Mouse (Mus musculus): Measurements from ENCODE around the gene Elavl1. TPM values are rescaled to one million over a fixed set of nuclear protein-coding genes. Genes with fewer than 3 reads are reported as not detected.
"Not testable (repeated sequence)": the region's sequence is repeated elsewhere in the genome, so short reads cannot be mapped to it uniquely, and the experiment has no call there.

Gene Elavl1
- polyA plus RNA-seq, 1 experiment from 2014 or later: 231 TPM

GRCm38 (mm10) chr8:4353741-4354140, 28.5 kb upstream of the Elavl1 start:
- Histone ChIP-seq H3K9ac (replicated peaks; ENCODE audit: low read length) (no peak overlapping the region), H3K4me1 (ENCODE audit: insufficient read depth, low read length) (no peaks in the 10 kb centered on the region), H3K9me3 (ENCODE audit: low read length) (no peaks in the 10 kb centered on the region), H3K36me3 (ENCODE audit: insufficient read depth, low read length) (no peaks in the 10 kb centered on the region), H3K4me3 (ENCODE audit: low read length) (no peak overlapping the region), H3K4me2 (replicated peaks; ENCODE audit: low read depth, low read length) (no peak overlapping the region), H3K27ac (ENCODE audit: low read length) (no peak overlapping the region), H3K27me3 (ENCODE audit: insufficient read depth, low read length) (no peaks in the 10 kb centered on the region)
- whole genome bisulfite sequencing: 76% methylated on average over 4 of the region's 4 CpGs
- ATAC-seq (ENCODE audit: low FRiP score, low TSS enrichment): no peak

- WGBS: 98% methylated on average over 6 of the region's 6 CpGs
- H3K27ac ChIP-seq (ENCODE audit: low read length); H3K4me2 ChIP-seq (replicated peaks; ENCODE audit: low read depth, low read length); H3K36me3 ChIP-seq (ENCODE audit: insufficient read depth, low read length); H3K4me3 ChIP-seq (ENCODE audit: low read length); H3K27me3 ChIP-seq (ENCODE audit: insufficient read depth, low read length); ATAC-seq (ENCODE audit: low FRiP score, low TSS enrichment); H3K4me1 ChIP-seq (ENCODE audit: insufficient read depth, low read length); H3K9me3 ChIP-seq (ENCODE audit: low read length); H3K9ac ChIP-seq (replicated peaks; ENCODE audit: low read length): not testable (repeated sequence)
These were observed 27.3 kb upstream of the Elavl1 start for GRCm38 (mm10) chr8:4352562-4352961.

GRCm38 (mm10) chr8:4350618-4351017, 25.4 kb upstream of the Elavl1 start:
- H3K27ac ChIP-seq (ENCODE audit: low read length): no peak overlapping the region
- 83% methylated on average over 3 of the region's 3 CpGs for WGBS
- no peak overlapping the region for H3K9ac ChIP-seq (replicated peaks; ENCODE audit: low read length)
- H3K9me3 ChIP-seq (ENCODE audit: low read length): no peaks in the 10 kb centered on the region
- no peaks in the 10 kb centered on the region for H3K27me3 ChIP-seq (ENCODE audit: insufficient read depth, low read length)
- no peaks in the 10 kb centered on the region for H3K36me3 ChIP-seq (ENCODE audit: insufficient read depth, low read length)
- H3K4me3 ChIP-seq (ENCODE audit: low read length): no peak overlapping the region
- 0 out of 2 replicates have a peak, but pooled peaks cover 3% of the 10 kb centered on the region for H3K4me1 ChIP-seq (ENCODE audit: insufficient read depth, low read length)
- ATAC-seq (ENCODE audit: low FRiP score, low TSS enrichment): no peak
- no peak overlapping the region for H3K4me2 ChIP-seq (replicated peaks; ENCODE audit: low read depth, low read length)

GRCm38 (mm10) chr8:4349335-4349734, 24.1 kb upstream of the Elavl1 start:
- 0 out of 2 replicates have a peak, but pooled peaks cover 3% of the 10 kb centered on the region for H3K4me1 ChIP-seq (ENCODE audit: insufficient read depth, low read length)
- no peak overlapping the region for H3K9ac ChIP-seq (replicated peaks; ENCODE audit: low read length)
- ATAC-seq (ENCODE audit: low FRiP score, low TSS enrichment): no peak
- H3K4me3 ChIP-seq (ENCODE audit: low read length): no peak overlapping the region
- H3K36me3 ChIP-seq (ENCODE audit: insufficient read depth, low read length): no peaks in the 10 kb centered on the region
- no peaks in the 10 kb centered on the region for H3K9me3 ChIP-seq (ENCODE audit: low read length)
- WGBS: 52% methylated on average over 1 of the region's 1 CpGs
- H3K27ac ChIP-seq (ENCODE audit: low read length): no peak overlapping the region
- no peak overlapping the region for H3K4me2 ChIP-seq (replicated peaks; ENCODE audit: low read depth, low read length)
- H3K27me3 ChIP-seq (ENCODE audit: insufficient read depth, low read length): no peaks in the 10 kb centered on the region

- Histone ChIP-seq H3K9ac (replicated peaks; ENCODE audit: low read length) (no peak overlapping the region), H3K4me2 (replicated peaks; ENCODE audit: low read depth, low read length) (peak overlapping the region; percentile 40)
These were observed 23.1 kb upstream of the Elavl1 start for GRCm38 (mm10) chr8:4348275-4348674.

GRCm38 (mm10) chr8:4347661-4348060, 22.4 kb upstream of the Elavl1 start:
- no peaks in the 10 kb centered on the region for H3K27me3 ChIP-seq (ENCODE audit: insufficient read depth, low read length)
- H3K4me1 ChIP-seq (ENCODE audit: insufficient read depth, low read length): 0 out of 2 replicates have a peak, but pooled peaks cover 3% of the 10 kb centered on the region
- peak overlapping the region; percentile 40 for H3K4me2 ChIP-seq (replicated peaks; ENCODE audit: low read depth, low read length)
- ATAC-seq (ENCODE audit: low FRiP score, low TSS enrichment): peak; percentile 55; the same call in 1 of the 2 replicates
- H3K9ac ChIP-seq (replicated peaks; ENCODE audit: low read length): no peak overlapping the region
- no peaks in the 10 kb centered on the region for H3K9me3 ChIP-seq (ENCODE audit: low read length)
- 49% methylated on average over 7 of the region's 7 CpGs for WGBS
- H3K27ac ChIP-seq (ENCODE audit: low read length): no peak overlapping the region
- H3K36me3 ChIP-seq (ENCODE audit: insufficient read depth, low read length): no peaks in the 10 kb centered on the region
- H3K4me3 ChIP-seq (ENCODE audit: low read length): no peak overlapping the region

More at GRCm38 (mm10) chr8:4348275-4348674, 23.1 kb upstream of the Elavl1 start:
- no peaks in the 10 kb centered on the region for H3K27me3 ChIP-seq (ENCODE audit: insufficient read depth, low read length)
- no peaks in the 10 kb centered on the region for H3K36me3 ChIP-seq (ENCODE audit: insufficient read depth, low read length)
- H3K9me3 ChIP-seq (ENCODE audit: low read length): no peaks in the 10 kb centered on the region
- WGBS: 33% methylated on average over 12 of the region's 12 CpGs
- no peak for ATAC-seq (ENCODE audit: low FRiP score, low TSS enrichment)
- no peak overlapping the region for H3K4me3 ChIP-seq (ENCODE audit: low read length)
- no peak overlapping the region for H3K27ac ChIP-seq (ENCODE audit: low read length)
- 0 out of 2 replicates have a peak, but pooled peaks cover 3% of the 10 kb centered on the region for H3K4me1 ChIP-seq (ENCODE audit: insufficient read depth, low read length)

GRCm38 (mm10) chr8:4340207-4340606, 15.0 kb upstream of the Elavl1 start:
- H3K36me3 ChIP-seq (ENCODE audit: insufficient read depth, low read length): peaks cover 24% of the 10 kb centered on the region
- H3K4me1 ChIP-seq (ENCODE audit: insufficient read depth, low read length): no peaks in the 10 kb centered on the region
- H3K9ac ChIP-seq (replicated peaks; ENCODE audit: low read length): no peak overlapping the region
- no peaks in the 10 kb centered on the region for H3K27me3 ChIP-seq (ENCODE audit: insufficient read depth, low read length)
- WGBS: 88% methylated on average over 3 of the region's 3 CpGs
- H3K4me3 ChIP-seq (ENCODE audit: low read length): no peak overlapping the region
- H3K9me3 ChIP-seq (ENCODE audit: low read length): no peaks in the 10 kb centered on the region
- H3K27ac ChIP-seq (ENCODE audit: low read length): no peak overlapping the region
- no peak for ATAC-seq (ENCODE audit: low FRiP score, low TSS enrichment)
- H3K4me2 ChIP-seq (replicated peaks; ENCODE audit: low read depth, low read length): no peak overlapping the region

- peaks cover 48% of the 10 kb centered on the region for H3K36me3 ChIP-seq (ENCODE audit: insufficient read depth, low read length)
- WGBS: 64% methylated on average over 2 of the region's 2 CpGs
- no peak overlapping the region for H3K4me3 ChIP-seq (ENCODE audit: low read length)
- no peak for ATAC-seq (ENCODE audit: low FRiP score, low TSS enrichment)
- H3K27ac ChIP-seq (ENCODE audit: low read length): no peak overlapping the region
- no peak overlapping the region for H3K9ac ChIP-seq (replicated peaks; ENCODE audit: low read length)
- no peaks in the 10 kb centered on the region for H3K9me3 ChIP-seq (ENCODE audit: low read length)
- H3K27me3 ChIP-seq (ENCODE audit: insufficient read depth, low read length): no peaks in the 10 kb centered on the region
- no peak overlapping the region for H3K4me2 ChIP-seq (replicated peaks; ENCODE audit: low read depth, low read length)
- H3K4me1 ChIP-seq (ENCODE audit: insufficient read depth, low read length): no peaks in the 10 kb centered on the region
These were observed 10.5 kb upstream of the Elavl1 start for GRCm38 (mm10) chr8:4335678-4336077.

- peaks cover 59% of the 10 kb centered on the region for H3K36me3 ChIP-seq (ENCODE audit: insufficient read depth, low read length)
- no peak overlapping the region for H3K9ac ChIP-seq (replicated peaks; ENCODE audit: low read length)
- H3K27ac ChIP-seq (ENCODE audit: low read length): no peak overlapping the region
- no peaks in the 10 kb centered on the region for H3K27me3 ChIP-seq (ENCODE audit: insufficient read depth, low read length)
- H3K4me3 ChIP-seq (ENCODE audit: low read length): no peak overlapping the region
- ATAC-seq (ENCODE audit: low FRiP score, low TSS enrichment): no peak
- no peak overlapping the region for H3K4me2 ChIP-seq (replicated peaks; ENCODE audit: low read depth, low read length)
- 88% methylated on average over 1 of the region's 1 CpGs for WGBS
- no peaks in the 10 kb centered on the region for H3K9me3 ChIP-seq (ENCODE audit: low read length)
- no peaks in the 10 kb centered on the region for H3K4me1 ChIP-seq (ENCODE audit: insufficient read depth, low read length)
These were observed 8.8 kb upstream of the Elavl1 start for GRCm38 (mm10) chr8:4333966-4334365.

- Histone ChIP-seq H3K4me1 (ENCODE audit: insufficient read depth, low read length) (peaks cover 5% of the 10 kb centered on the region), H3K9ac (replicated peaks; ENCODE audit: low read length) (no peak overlapping the region), H3K4me2 (replicated peaks; ENCODE audit: low read depth, low read length) (no peak overlapping the region), H3K36me3 (ENCODE audit: insufficient read depth, low read length) (peaks cover 40% of the 10 kb centered on the region), H3K9me3 (ENCODE audit: low read length) (no peaks in the 10 kb centered on the region), H3K27ac (ENCODE audit: low read length) (no peak overlapping the region), H3K27me3 (ENCODE audit: insufficient read depth, low read length) (no peaks in the 10 kb centered on the region), H3K4me3 (ENCODE audit: low read length) (no peak overlapping the region)
- WGBS: 92% methylated on average over 5 of the region's 5 CpGs
- ATAC-seq (ENCODE audit: low FRiP score, low TSS enrichment): no peak
These were observed 3.8 kb upstream of the Elavl1 start for GRCm38 (mm10) chr8:4329000-4329399.
